Mouse (Mus musculus) C3H10T1/2 (cell line): ENCODE measurements around the gene F830045P16Rik. TPM values are rescaled to one million over a fixed set of nuclear protein-coding genes. Genes with fewer than 3 reads are reported as not detected.

ENCODE experiments used
- polyA plus RNA-seq, 2 experiments: library from polyadenylated mRNA; unstranded; fragments of >200 nt; fragmentation: generic; extraction: Trizol; gene quantifications; one replicate each; pipeline ENCODE4 v1.2.1; 2012; ENCODE audit warnings: missing spikeins in 2 of 2

Gene F830045P16Rik
- polyA plus RNA-seq = not detected

DNA sequence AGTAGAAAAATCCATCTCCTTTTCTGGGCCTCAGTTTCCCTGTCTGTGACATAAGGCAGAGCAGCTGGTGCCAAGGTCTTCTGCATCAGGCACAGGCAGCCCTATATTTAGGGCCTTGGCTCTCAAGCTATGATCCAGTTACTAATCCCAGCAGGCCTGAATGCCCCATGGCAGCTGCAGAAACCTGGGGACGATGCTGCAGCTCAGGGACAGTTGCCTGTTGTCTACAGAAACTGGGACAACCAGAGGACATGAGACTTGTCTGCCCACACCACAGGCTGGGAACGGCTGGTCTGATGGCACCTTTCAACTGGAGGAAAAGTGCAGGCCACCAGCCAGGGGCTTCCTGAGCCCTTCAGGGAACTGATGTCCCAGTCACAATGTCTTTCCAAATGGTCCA is at the start of gene F830045P16Rik:
TSS of gene F830045P16Rik (minus strand) at position 226 of the 400 bp plus-strand sequence.

Other genes starting within 250 kb of the F830045P16Rik start
- 10 to 100 TPM in 1 of 2 experiments, 1 to 10 TPM in 1; 1.8 to 21.4 TPM for gene Ckap2l, start 239.4 kb downstream of the F830045P16Rik start, polyA plus RNA-seq
- gene Il1a, start 226.6 kb downstream of the F830045P16Rik start, polyA plus RNA-seq = not detected
- gene Il1b, start 165.5 kb downstream of the F830045P16Rik start, polyA plus RNA-seq = not detected
- gene Sirpa, start 56.2 kb upstream of the F830045P16Rik start, polyA plus RNA-seq = 10 to 100 TPM in 1 of 2 experiments, 1 to 10 TPM in 1; 6.5 to 38.2 TPM
- not detected for gene Pdyn, start 163.2 kb upstream of the F830045P16Rik start, polyA plus RNA-seq